Mouse (Mus musculus): ENCODE measurements around the gene Kpnb1. TPM values are rescaled to one million over a fixed set of nuclear protein-coding genes. Genes with fewer than 3 reads are reported as not detected.

The Kpnb1 gene
- total RNA-seq, 2 experiments from 2014 or later = 125 to 130 TPM

DNA sequence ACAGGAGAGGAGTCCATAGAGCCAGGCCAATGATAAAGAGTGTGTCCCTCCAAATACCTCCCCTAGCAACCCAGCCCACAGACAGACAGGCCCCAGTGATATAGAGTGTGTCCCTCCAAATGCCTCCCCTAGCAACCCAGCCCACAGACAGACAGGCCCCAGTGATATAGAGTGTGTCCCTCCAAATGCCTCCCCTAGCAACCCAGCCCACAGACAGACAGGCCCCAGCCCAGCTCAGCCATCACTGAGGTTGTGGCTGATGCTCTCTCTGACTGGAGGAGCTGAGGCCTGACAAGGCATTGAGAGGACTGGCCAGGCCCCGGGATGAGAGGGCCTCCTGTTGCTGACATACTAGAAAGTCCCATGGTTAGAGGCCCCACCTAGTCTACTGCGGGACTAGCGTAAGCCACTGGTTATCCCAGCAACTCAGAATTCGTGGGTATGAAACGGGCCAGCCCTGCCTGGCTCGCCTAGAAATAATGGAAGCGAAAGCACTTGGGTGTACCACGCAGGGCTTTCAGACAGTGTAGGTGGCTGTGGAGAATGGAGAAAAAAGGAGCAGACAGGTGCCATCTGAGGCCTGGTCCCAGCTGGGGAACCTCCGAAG, 75.1 kb downstream of the Kpnb1 start:
- no peak for DNase-seq (ENCODE audit: low spot score in 2 of 2)

Small RNAs within 50 kb of the gene (microRNA-seq; reads per million reads assigned to microRNA genes)
- gene Mir7235 = 0.49 to 1.8 reads per million in 2 experiments

Other genes with a start within 250 kb of the Kpnb1 start
- gene Pnpo, start 243.9 kb downstream of the Kpnb1 start, total RNA-seq (2021) = 10 to 100 TPM; 34.2 to 35.0 TPM
- gene Sp2, start 204.9 kb downstream of the Kpnb1 start, total RNA-seq (2021) = 10 to 100 TPM; 13.0 to 13.4 TPM
- 1 to 10 TPM in 1 of 2 experiments, under 1 TPM in 1; 0.79 to 1.1 TPM for gene Sp6, start 174.5 kb downstream of the Kpnb1 start, total RNA-seq (2021)
- 1 to 10 TPM; 4.0 to 4.9 TPM for gene Scrn2, start 157.9 kb downstream of the Kpnb1 start, total RNA-seq (2021)
- gene Lrrc46, start 146.5 kb downstream of the Kpnb1 start, total RNA-seq (2021) = under 1 TPM; 0.74 to 0.94 TPM
- 10 to 100 TPM; 76.0 to 80.4 TPM for gene Mrpl10, start 146.3 kb downstream of the Kpnb1 start, total RNA-seq (2021)
- 10 to 100 TPM; 16.3 to 17.7 TPM for gene Osbpl7, start 137.3 kb downstream of the Kpnb1 start, total RNA-seq (2021)
- under 1 TPM in 1 of 2 experiments, not detected in 1; 0.12 TPM for gene Tbx21, start 72.5 kb downstream of the Kpnb1 start, total RNA-seq (2021)
- 100 to 1,000 TPM in 1 of 2 experiments, 10 to 100 TPM in 1; 98.1 to 100 TPM for gene Tbkbp1, start 36.4 kb downstream of the Kpnb1 start, total RNA-seq (2021)
- 100 to 1,000 TPM; 135 to 145 TPM for gene Npepps, start 92.8 kb upstream of the Kpnb1 start, total RNA-seq (2021)
- gene Mrpl45, start 127.8 kb upstream of the Kpnb1 start, total RNA-seq (2021) = 10 to 100 TPM; 27.7 to 30.6 TPM
- under 1 TPM; 0.13 to 0.40 TPM for gene Gpr179, start 164.2 kb upstream of the Kpnb1 start, total RNA-seq (2021)
- 10 to 100 TPM; 81.5 to 85.4 TPM for gene Socs7, start 174.7 kb upstream of the Kpnb1 start, total RNA-seq (2021)
- gene Arhgap23, start 227.7 kb upstream of the Kpnb1 start, total RNA-seq (2021) = 10 to 100 TPM; 79.8 to 88.1 TPM